Mouse (Mus musculus) neural tube, embryonic 14.5 days (tissue): Measurements from ENCODE around the gene Sez6l. TPM values are rescaled to one million over a fixed set of nuclear protein-coding genes. Genes with fewer than 3 reads are reported as not detected.

Experiments
- ATAC-seq: fragments of 200-750 bp; cut with Nextera tagmentation; 2 replicates; pipeline ENCODE4 v1.8.0; 2017; ENCODE audit warnings: low read depth, mild to moderate bottlenecking, moderate TSS enrichment, moderate library complexity
- H3K27ac ChIP-seq: fragments of 300-500 bp; sonication (generic); 2 replicates; pipeline ENCODE4 v1.5.1; 2014; ENCODE audit warnings: low read depth, mild to moderate bottlenecking, control low read depth, low read length, moderate library complexity, mixed read lengths
- H3K27me3 ChIP-seq: fragments of 300-500 bp; sonication (generic); 2 replicates; pipeline ENCODE4 v1.6.1; 2014; ENCODE audit warnings: low read length; ENCODE audit not compliant: control insufficient read depth, insufficient read depth
- H3K36me3 ChIP-seq: fragments of 300-500 bp; sonication (generic); 2 replicates; pipeline ENCODE4 v1.6.1; 2014; ENCODE audit warnings: low read length, mixed read lengths; ENCODE audit not compliant: control insufficient read depth, insufficient read depth
- H3K4me1 ChIP-seq: fragments of 300-500 bp; sonication (generic); 2 replicates; pipeline ENCODE4 v1.6.1; 2014; ENCODE audit warnings: low read length; ENCODE audit not compliant: control insufficient read depth, insufficient read depth
- H3K4me2 ChIP-seq: fragments of 300-500 bp; sonication (generic); 2 replicates; pipeline ENCODE4 v1.6.1; 2014; ENCODE audit warnings: mild to moderate bottlenecking, low read depth, low read length, control low read depth
- H3K4me3 ChIP-seq: fragments of 300-500 bp; sonication (generic); 2 replicates; pipeline ENCODE4 v1.5.1; 2014; ENCODE audit warnings: low read depth, low read length, control low read depth, mixed read lengths
- H3K9ac ChIP-seq: fragments of 300-500 bp; sonication (generic); replicated peaks from 2 replicates; pipeline ENCODE4 v1.6.1; 2014; ENCODE audit warnings: low read depth, mild to moderate bottlenecking, control low read depth, low read length, mixed read lengths
- H3K9me3 ChIP-seq: fragments of 300-500 bp; sonication (generic); 2 replicates; pipeline ENCODE4 v1.6.1; 2016; ENCODE audit warnings: low read length; ENCODE audit not compliant: control insufficient read depth
- WGBS: fragments of 180-500 bp; shearing (Covaris S2); extraction: QIAGEN DNeasy Blood & Tissue Kit; methylation state at CpG from one replicate; pipeline ENCODE4 v1.1.7; 2014; 5-methylcytosine and 5-hydroxymethylcytosine counted together
- polyA plus RNA-seq: library from polyadenylated mRNA; unstranded; fragments of >200 nt; fragmentation: Nextera tagmentation; extraction: Ambion mirVana; gene quantifications from 2 replicates; pipeline ENCODE4 v1.2.1, GENCODE M21; 2014

The Sez6l gene
- polyA plus RNA-seq, 1 experiment from 2014 or later = 30.4 TPM

- Histone ChIP-seq H3K9me3 (no peaks in the 10 kb centered on the region), H3K4me3 (no peak overlapping the region), H3K4me1 (peaks cover 10% of the 10 kb centered on the region; the same call in 1 of the 2 replicates), H3K36me3 (peaks cover 24% of the 10 kb centered on the region), H3K27ac (no peak overlapping the region), H3K27me3 (no peaks in the 10 kb centered on the region), H3K9ac (no peak overlapping the region), H3K4me2 (no peak overlapping the region)
- WGBS = 75% methylated on average over 2 of the region's 2 CpGs
- ATAC-seq = no peak
Observed at GRCm38 (mm10) chr5:112385973-112386372, 191.0 kb downstream of the Sez6l start.

- H3K27ac ChIP-seq = no peak overlapping the region
- H3K4me1 ChIP-seq = peaks cover 10% of the 10 kb centered on the region; the same call in 1 of the 2 replicates
- H3K36me3 ChIP-seq = peaks cover 19% of the 10 kb centered on the region; the same call in 1 of the 2 replicates
- no peaks in the 10 kb centered on the region for H3K27me3 ChIP-seq
- H3K4me2 ChIP-seq = no peak overlapping the region
- no peak overlapping the region for H3K4me3 ChIP-seq
- ATAC-seq = no peak
- H3K9ac ChIP-seq = no peak overlapping the region
- 93% methylated on average over 13 of the region's 13 CpGs for WGBS
- no peaks in the 10 kb centered on the region for H3K9me3 ChIP-seq
Observed at GRCm38 (mm10) chr5:112384805-112385472, 192.0 kb downstream of the Sez6l start.

GRCm38 (mm10) chr5:112382641-112383330 is 194.2 kb downstream of the Sez6l start:
- H3K9me3 ChIP-seq = no peaks in the 10 kb centered on the region
- no peak for ATAC-seq
- no peaks in the 10 kb centered on the region for H3K27me3 ChIP-seq
- H3K4me1 ChIP-seq = no peaks in the 10 kb centered on the region
- H3K4me2 ChIP-seq = no peak overlapping the region
- 72% methylated on average over 17 of the region's 17 CpGs for WGBS
- no peak overlapping the region for H3K27ac ChIP-seq
- peaks cover 20% of the 10 kb centered on the region; the same call in 1 of the 2 replicates for H3K36me3 ChIP-seq
- no peak overlapping the region for H3K4me3 ChIP-seq
- H3K9ac ChIP-seq = no peak overlapping the region

GRCm38 (mm10) chr5:112382042-112382441 is 194.9 kb downstream of the Sez6l start:
- no peak overlapping the region for H3K4me2 ChIP-seq
- WGBS = 58% methylated on average over 7 of the region's 9 CpGs
- H3K9me3 ChIP-seq = no peaks in the 10 kb centered on the region
- no peak overlapping the region for H3K4me3 ChIP-seq
- ATAC-seq = peak; percentile 38; the same call in 1 of the 2 replicates
- no peak overlapping the region for H3K27ac ChIP-seq
- no peak overlapping the region for H3K9ac ChIP-seq
- H3K4me1 ChIP-seq = no peaks in the 10 kb centered on the region
- H3K27me3 ChIP-seq = no peaks in the 10 kb centered on the region
- H3K36me3 ChIP-seq = peaks cover 17% of the 10 kb centered on the region; the same call in 1 of the 2 replicates

GRCm38 (mm10) chr5:112381154-112381553 is 195.8 kb downstream of the Sez6l start:
- H3K36me3 ChIP-seq = peaks cover 11% of the 10 kb centered on the region; the same call in 1 of the 2 replicates
- WGBS = 92% methylated on average over 11 of the region's 11 CpGs

GRCm38 (mm10) chr5:112378716-112379115 is 198.3 kb downstream of the Sez6l start:
- no peaks in the 10 kb centered on the region for H3K27me3 ChIP-seq
- H3K9ac ChIP-seq = no peak overlapping the region
- H3K4me1 ChIP-seq = no peaks in the 10 kb centered on the region
- no peak overlapping the region for H3K4me3 ChIP-seq
- H3K27ac ChIP-seq = no peak overlapping the region
- H3K9me3 ChIP-seq = no peaks in the 10 kb centered on the region
- no peak for ATAC-seq
- WGBS = 87% methylated on average over 6 of the region's 6 CpGs
- H3K36me3 ChIP-seq = peaks cover 18% of the 10 kb centered on the region
- no peak overlapping the region for H3K4me2 ChIP-seq

More at GRCm38 (mm10) chr5:112381154-112381553, 195.8 kb downstream of the Sez6l start:
- Histone ChIP-seq H3K9ac (no peak overlapping the region), H3K4me3 (no peak overlapping the region), H3K4me1 (no peaks in the 10 kb centered on the region), H3K27me3 (no peaks in the 10 kb centered on the region), H3K9me3 (no peaks in the 10 kb centered on the region), H3K27ac (no peak overlapping the region), H3K4me2 (no peak overlapping the region)
- no peak for ATAC-seq

GRCm38 (mm10) chr5:112377380-112377779 is 199.6 kb downstream of the Sez6l start:
- Histone ChIP-seq H3K27me3 (no peaks in the 10 kb centered on the region), H3K9ac (no peak overlapping the region), H3K27ac (no peak overlapping the region), H3K36me3 (peaks cover 18% of the 10 kb centered on the region), H3K4me1 (peaks cover 3% of the 10 kb centered on the region; the same call in 1 of the 2 replicates), H3K9me3 (no peaks in the 10 kb centered on the region), H3K4me3 (no peak overlapping the region), H3K4me2 (no peak overlapping the region)
- 94% methylated on average over 1 of the region's 1 CpGs for WGBS
- no peak for ATAC-seq

- peaks cover 19% of the 10 kb centered on the region for H3K36me3 ChIP-seq
- H3K9me3 ChIP-seq = no peaks in the 10 kb centered on the region
- H3K4me3 ChIP-seq = no peak overlapping the region
- peaks cover 15% of the 10 kb centered on the region for H3K4me1 ChIP-seq
- H3K9ac ChIP-seq = no peak overlapping the region
- H3K27ac ChIP-seq = no peak overlapping the region
- H3K27me3 ChIP-seq = no peaks in the 10 kb centered on the region
- no peak overlapping the region for H3K4me2 ChIP-seq
- no peak for ATAC-seq
- WGBS = 89% methylated on average over 4 of the region's 4 CpGs
Observed at GRCm38 (mm10) chr5:112376111-112376510, 200.9 kb downstream of the Sez6l start.

- peak; percentile 89 for ATAC-seq
Observed at GRCm38 (mm10) chr5:112371933-112372332, 205.1 kb downstream of the Sez6l start.

More at GRCm38 (mm10) chr5:112371933-112372332, 205.1 kb downstream of the Sez6l start:
- Histone ChIP-seq H3K9ac (0 out of 2 replicates have a peak overlapping the region, but pooled peaks have one; percentile 8), H3K4me1 (peaks cover 34% of the 10 kb centered on the region), H3K27ac (peak overlapping the region; percentile 74), H3K4me2 (no peak overlapping the region), H3K36me3 (peaks cover 26% of the 10 kb centered on the region), H3K4me3 (no peak overlapping the region), H3K9me3 (no peaks in the 10 kb centered on the region), H3K27me3 (no peaks in the 10 kb centered on the region)
- WGBS = 26% methylated on average over 7 of the region's 7 CpGs
